Mouse (Mus musculus): ENCODE results near the gene Olfr571. TPM values are rescaled to one million over a fixed set of nuclear protein-coding genes. Genes with fewer than 3 reads are reported as not detected.

The Olfr571 gene
- total RNA-seq, 2 experiments from 2014 or later: not detected

Other genes with a start within 250 kb of the Olfr571 start
- not detected in 2 replicates for gene Trim68, start 230.2 kb downstream of the Olfr571 start, total RNA-seq (2015; ENCODE audit: low replicate concordance)
- gene Trim68, start 230.2 kb downstream of the Olfr571 start, total RNA-seq (2017; ENCODE audit: low replicate concordance): 0.51 TPM in 1 of 2 replicates, not detected in the other
- gene Olfr557, start 221.6 kb downstream of the Olfr571 start, total RNA-seq (2015; ENCODE audit: low replicate concordance): not detected in 2 replicates
- not detected in 2 replicates for gene Olfr557, start 221.6 kb downstream of the Olfr571 start, total RNA-seq (2017; ENCODE audit: low replicate concordance)
- gene Olfr558, start 215.3 kb downstream of the Olfr571 start, total RNA-seq (2015; ENCODE audit: low replicate concordance): not detected in 2 replicates
- not detected in 2 replicates for gene Olfr558, start 215.3 kb downstream of the Olfr571 start, total RNA-seq (2017; ENCODE audit: low replicate concordance)
- not detected in 2 replicates for gene Olfr33, start 198.5 kb downstream of the Olfr571 start, total RNA-seq (2015; ENCODE audit: low replicate concordance)
- gene Olfr33, start 198.5 kb downstream of the Olfr571 start, total RNA-seq (2017; ENCODE audit: low replicate concordance): not detected in 2 replicates
- not detected in 2 replicates for gene Olfr559, start 190.0 kb downstream of the Olfr571 start, total RNA-seq (2015; ENCODE audit: low replicate concordance)
- gene Olfr559, start 190.0 kb downstream of the Olfr571 start, total RNA-seq (2017; ENCODE audit: low replicate concordance): not detected in 2 replicates
- not detected in 2 replicates for gene Olfr560, start 158.2 kb downstream of the Olfr571 start, total RNA-seq (2015; ENCODE audit: low replicate concordance)
- gene Olfr560, start 158.2 kb downstream of the Olfr571 start, total RNA-seq (2017; ENCODE audit: low replicate concordance): not detected in 2 replicates
- not detected in 2 replicates for gene Olfr78, start 158.1 kb downstream of the Olfr571 start, total RNA-seq (2015; ENCODE audit: low replicate concordance)
- not detected in 2 replicates for gene Olfr78, start 158.1 kb downstream of the Olfr571 start, total RNA-seq (2017; ENCODE audit: low replicate concordance)
- gene Olfr561, start 146.3 kb downstream of the Olfr571 start, total RNA-seq (2015; ENCODE audit: low replicate concordance): not detected in 2 replicates
- gene Olfr561, start 146.3 kb downstream of the Olfr571 start, total RNA-seq (2017; ENCODE audit: low replicate concordance): not detected in 2 replicates
- not detected in 2 replicates for gene Olfr564, start 114.1 kb downstream of the Olfr571 start, total RNA-seq (2015; ENCODE audit: low replicate concordance)
- gene Olfr564, start 114.1 kb downstream of the Olfr571 start, total RNA-seq (2017; ENCODE audit: low replicate concordance): not detected in 2 replicates
- not detected in 2 replicates for gene Olfr566, start 58.8 kb downstream of the Olfr571 start, total RNA-seq (2015; ENCODE audit: low replicate concordance)
- gene Olfr566, start 58.8 kb downstream of the Olfr571 start, total RNA-seq (2017; ENCODE audit: low replicate concordance): 0.77 TPM in 1 of 2 replicates, not detected in the other
- not detected in 2 replicates for gene Olfr568, start 40.4 kb downstream of the Olfr571 start, total RNA-seq (2015; ENCODE audit: low replicate concordance)
- not detected in 2 replicates for gene Olfr568, start 40.4 kb downstream of the Olfr571 start, total RNA-seq (2017; ENCODE audit: low replicate concordance)
- not detected in 2 replicates for gene Olfr569, start 26.7 kb downstream of the Olfr571 start, total RNA-seq (2015; ENCODE audit: low replicate concordance)
- gene Olfr569, start 26.7 kb downstream of the Olfr571 start, total RNA-seq (2017; ENCODE audit: low replicate concordance): not detected in 2 replicates
- gene Olfr570, start 23.0 kb downstream of the Olfr571 start, total RNA-seq (2015; ENCODE audit: low replicate concordance): not detected in 2 replicates
- not detected in 2 replicates for gene Olfr570, start 23.0 kb downstream of the Olfr571 start, total RNA-seq (2017; ENCODE audit: low replicate concordance)
- gene Olfr572, start 6.9 kb upstream of the Olfr571 start, total RNA-seq (2015; ENCODE audit: low replicate concordance): not detected in 2 replicates
- not detected in 2 replicates for gene Olfr572, start 6.9 kb upstream of the Olfr571 start, total RNA-seq (2017; ENCODE audit: low replicate concordance)
- gene Olfr573-ps1, start 25.0 kb upstream of the Olfr571 start, total RNA-seq (2015; ENCODE audit: low replicate concordance): not detected in 2 replicates
- not detected in 2 replicates for gene Olfr573-ps1, start 25.0 kb upstream of the Olfr571 start, total RNA-seq (2017; ENCODE audit: low replicate concordance)
- gene Olfr574, start 30.9 kb upstream of the Olfr571 start, total RNA-seq (2015; ENCODE audit: low replicate concordance): not detected in 2 replicates
- not detected in 2 replicates for gene Olfr574, start 30.9 kb upstream of the Olfr571 start, total RNA-seq (2017; ENCODE audit: low replicate concordance)
- gene Olfr575, start 41.2 kb upstream of the Olfr571 start, total RNA-seq (2015; ENCODE audit: low replicate concordance): not detected in 2 replicates
- not detected in 2 replicates for gene Olfr575, start 41.2 kb upstream of the Olfr571 start, total RNA-seq (2017; ENCODE audit: low replicate concordance)
- gene Olfr576, start 45.1 kb upstream of the Olfr571 start, total RNA-seq (2015; ENCODE audit: low replicate concordance): not detected in 2 replicates
- gene Olfr576, start 45.1 kb upstream of the Olfr571 start, total RNA-seq (2017; ENCODE audit: low replicate concordance): 0.43 TPM in 1 of 2 replicates, not detected in the other
- not detected in 2 replicates for gene Olfr577, start 58.4 kb upstream of the Olfr571 start, total RNA-seq (2015; ENCODE audit: low replicate concordance)
- gene Olfr577, start 58.4 kb upstream of the Olfr571 start, total RNA-seq (2017; ENCODE audit: low replicate concordance): not detected in 2 replicates
- gene Olfr578, start 71.8 kb upstream of the Olfr571 start, total RNA-seq (2015; ENCODE audit: low replicate concordance): not detected in 2 replicates
- not detected in 2 replicates for gene Olfr578, start 71.8 kb upstream of the Olfr571 start, total RNA-seq (2017; ENCODE audit: low replicate concordance)
- not detected in 2 replicates for gene Olfr582, start 120.5 kb upstream of the Olfr571 start, total RNA-seq (2015; ENCODE audit: low replicate concordance)
- not detected in 2 replicates for gene Olfr582, start 120.5 kb upstream of the Olfr571 start, total RNA-seq (2017; ENCODE audit: low replicate concordance)
- not detected in 2 replicates for gene Olfr583, start 133.8 kb upstream of the Olfr571 start, total RNA-seq (2015; ENCODE audit: low replicate concordance)
- not detected in 2 replicates for gene Olfr583, start 133.8 kb upstream of the Olfr571 start, total RNA-seq (2017; ENCODE audit: low replicate concordance)
- gene Olfr584, start 164.3 kb upstream of the Olfr571 start, total RNA-seq (2015; ENCODE audit: low replicate concordance): not detected in 2 replicates
- not detected in 2 replicates for gene Olfr584, start 164.3 kb upstream of the Olfr571 start, total RNA-seq (2017; ENCODE audit: low replicate concordance)
- not detected in 2 replicates for gene Olfr585, start 180.2 kb upstream of the Olfr571 start, total RNA-seq (2015; ENCODE audit: low replicate concordance)
- 2.2 TPM in 1 of 2 replicates, not detected in the other for gene Olfr585, start 180.2 kb upstream of the Olfr571 start, total RNA-seq (2017; ENCODE audit: low replicate concordance)
- gene Olfr586, start 208.1 kb upstream of the Olfr571 start, total RNA-seq (2015; ENCODE audit: low replicate concordance): not detected in 2 replicates
- gene Olfr586, start 208.1 kb upstream of the Olfr571 start, total RNA-seq (2017; ENCODE audit: low replicate concordance): 0.17 TPM in 1 of 2 replicates, not detected in the other
- not detected in 2 replicates for gene Olfr588-ps1, start 223.3 kb upstream of the Olfr571 start, total RNA-seq (2015; ENCODE audit: low replicate concordance)
- gene Olfr588-ps1, start 223.3 kb upstream of the Olfr571 start, total RNA-seq (2017; ENCODE audit: low replicate concordance): not detected in 2 replicates
- not detected in 2 replicates for gene Olfr589, start 238.8 kb upstream of the Olfr571 start, total RNA-seq (2015; ENCODE audit: low replicate concordance)
- not detected in 2 replicates for gene Olfr589, start 238.8 kb upstream of the Olfr571 start, total RNA-seq (2017; ENCODE audit: low replicate concordance)

All from erythroblast, adult 5-6 weeks (primary cell).